Mouse (Mus musculus) embryonic facial prominence, embryonic 11.5 days (tissue): Measurements from ENCODE around the gene Grtp1. TPM values are rescaled to one million over a fixed set of nuclear protein-coding genes. Genes with fewer than 3 reads are reported as not detected.

ENCODE experiments used
- ATAC-seq: fragments of 200-750 bp; cut with Nextera tagmentation; replicated peaks from 2 replicates; pipeline ENCODE4 v1.8.0; 2017; ENCODE audit warnings: low read depth; ENCODE audit not compliant: insufficient number of reproducible peaks, low FRiP score, low TSS enrichment
- DNase-seq: peaks from one replicate; pipeline ENCODE4 v3.0.0-alpha.2; 2015; ENCODE audit warnings: low spot score
- H3K27ac ChIP-seq: fragments of 300-500 bp; sonication (generic); replicated peaks from 2 replicates; pipeline ENCODE4 v1.5.1; 2014; ENCODE audit warnings: mild to moderate bottlenecking, low read depth, low read length, control low read depth
- H3K27me3 ChIP-seq: fragments of 300-500 bp; sonication (generic); 2 replicates; pipeline ENCODE4 v1.6.1; 2014; ENCODE audit warnings: mild to moderate bottlenecking, low read length, moderate library complexity, mixed read lengths; ENCODE audit not compliant: control insufficient read depth, insufficient read depth
- H3K36me3 ChIP-seq: fragments of 300-500 bp; sonication (generic); replicated peaks from 2 replicates; pipeline ENCODE4 v1.6.1; 2014; ENCODE audit warnings: low read depth, mild to moderate bottlenecking, low read length, moderate library complexity, mixed read lengths; ENCODE audit not compliant: control insufficient read depth, insufficient read depth
- H3K4me1 ChIP-seq: fragments of 300-500 bp; sonication (generic); 2 replicates; pipeline ENCODE4 v1.6.1; 2014; ENCODE audit warnings: low read length, mixed read lengths; ENCODE audit not compliant: control insufficient read depth, insufficient read depth
- H3K4me2 ChIP-seq: fragments of 300-500 bp; sonication (generic); 2 replicates; pipeline ENCODE4 v1.6.1; 2014; ENCODE audit warnings: low read depth, mild to moderate bottlenecking, control low read depth, low read length, moderate library complexity
- H3K4me3 ChIP-seq: fragments of 300-500 bp; sonication (generic); 2 replicates; pipeline ENCODE4 v1.5.1; 2014; ENCODE audit warnings: low read depth, low read length, control low read depth
- H3K9ac ChIP-seq: fragments of 300-500 bp; sonication (generic); replicated peaks from 2 replicates; pipeline ENCODE4 v1.6.1; 2014; ENCODE audit warnings: mild to moderate bottlenecking, control low read depth, low read length
- H3K9me3 ChIP-seq: fragments of 300-500 bp; sonication (generic); replicated peaks from 2 replicates; pipeline ENCODE4 v1.6.1; 2016; ENCODE audit warnings: mild to moderate bottlenecking, low read length, inconsistent platforms, mixed read lengths; ENCODE audit not compliant: control insufficient read depth
- WGBS: fragments of 180-500 bp; shearing (Covaris S2); extraction: QIAGEN DNeasy Blood & Tissue Kit; methylation state at CpG from one replicate; pipeline ENCODE4 v1.1.7; 2014; 5-methylcytosine and 5-hydroxymethylcytosine counted together
- microRNA counts: library from miRNA; unstranded; fragments of <30 nt; microRNA quantifications from one replicate; lab custom pipeline; 2016
- microRNA-seq: library from miRNA; unstranded; fragments of <30 nt; microRNA quantifications from one replicate; pipeline ENCODE4, GENCODE M21; 2016; ENCODE audit warnings: borderline number of aligned reads
- polyA plus RNA-seq: library from polyadenylated mRNA; unstranded; fragments of >200 nt; fragmentation: Nextera tagmentation; extraction: Ambion mirVana; gene quantifications from 2 replicates; pipeline ENCODE4 v1.2.1, GENCODE M21; 2014

Grtp1 gene
- polyA plus RNA-seq, 1 experiment from 2014 or later, result 14.5 TPM

- 90% methylated on average over 8 of the region's 8 CpGs for WGBS
- Histone ChIP-seq H3K9ac (no peak overlapping the region), H3K4me1 (no peaks in the 10 kb centered on the region), H3K4me3 (no peak overlapping the region), H3K36me3 (peaks cover 4% of the 10 kb centered on the region; the same call in 1 of the 2 replicates), H3K27me3 (no peaks in the 10 kb centered on the region), H3K4me2 (no peak overlapping the region), H3K27ac (no peak overlapping the region), H3K9me3 (no peaks in the 10 kb centered on the region)
- ATAC-seq, result no peak
- DNase-seq, result no peak
Observed at GRCm38 (mm10) chr8:13124897-13125296, 75.5 kb downstream of the Grtp1 start.

GRCm38 (mm10) chr8:13122887-13123421, 77.5 kb downstream of the Grtp1 start:
- WGBS, result 94% methylated on average over 7 of the region's 7 CpGs
- Histone ChIP-seq H3K4me3 (no peak overlapping the region), H3K27me3 (no peaks in the 10 kb centered on the region), H3K4me1 (no peaks in the 10 kb centered on the region), H3K27ac (no peak overlapping the region), H3K36me3 (peaks cover under 1% of the 10 kb centered on the region; the same call in 1 of the 2 replicates), H3K9ac (no peak overlapping the region), H3K4me2 (no peak overlapping the region), H3K9me3 (no peaks in the 10 kb centered on the region)
- ATAC-seq, result no peak
- DNase-seq, result no peak

MicroRNAs encoded within 50 kb of the gene (microRNA counts, 519-probe panel; counts per million panel counts)
- 1,611 counts per million, percentile 9 among the panel's probes with 10 or more counts for microRNA mmu-miR-1968 (lab: Ali Mortazavi, UCI)

Small RNA genes lying within 50 kb of the gene (microRNA-seq; reads per million reads assigned to microRNA genes)
- gene Mir1968 (15.1 reads per million, percentile 16 among the genes with 10 or more reads in this experiment), gene Mir7065 (not detected)

Other genes with a start within 250 kb of the Grtp1 start
- gene F7, start 174.6 kb downstream of the Grtp1 start, polyA plus RNA-seq, result not detected in 2 replicates
- 1.2 and 1.3 TPM in 2 replicates for gene F10, start 163.3 kb downstream of the Grtp1 start, polyA plus RNA-seq
- gene Proz, start 139.7 kb downstream of the Grtp1 start, polyA plus RNA-seq, result 0.08 and 0.29 TPM in 2 replicates
- 50.1 and 50.2 TPM in 2 replicates for gene Pcid2, start 95.2 kb downstream of the Grtp1 start, polyA plus RNA-seq
- 106 and 114 TPM in 2 replicates for gene Cul4a, start 95.0 kb downstream of the Grtp1 start, polyA plus RNA-seq
- gene Lamp1, start 41.5 kb downstream of the Grtp1 start, polyA plus RNA-seq, result 264 and 265 TPM in 2 replicates
- gene Adprhl1, start 53.5 kb upstream of the Grtp1 start, polyA plus RNA-seq, result 0.46 and 1.1 TPM in 2 replicates
- 29.3 and 31.7 TPM in 2 replicates for gene Dcun1d2, start 87.5 kb upstream of the Grtp1 start, polyA plus RNA-seq
- gene Tmco3, start 87.6 kb upstream of the Grtp1 start, polyA plus RNA-seq, result 31.3 and 36.8 TPM in 2 replicates
- 207 and 237 TPM in 2 replicates for gene Tfdp1, start 138.1 kb upstream of the Grtp1 start, polyA plus RNA-seq
- gene Atp4b, start 196.2 kb upstream of the Grtp1 start, polyA plus RNA-seq, result not detected in 2 replicates
- gene Grk1, start 204.5 kb upstream of the Grtp1 start, polyA plus RNA-seq, result 0.06 TPM in 1 of 2 replicates, not detected in the other
- 0.36 and 0.38 TPM in 2 replicates for gene Tmem255b, start 234.6 kb upstream of the Grtp1 start, polyA plus RNA-seq